Mouse (Mus musculus) kidney, embryonic 14.5 days (tissue): Measurements from ENCODE around the gene Mmp15. TPM values are rescaled to one million over a fixed set of nuclear protein-coding genes. Genes with fewer than 3 reads are reported as not detected.

ENCODE experiments used
- polyA plus RNA-seq: library from polyadenylated mRNA; unstranded; fragments of >200 nt; fragmentation: Nextera tagmentation; extraction: Ambion mirVana; gene quantifications from 2 replicates; pipeline ENCODE4 v1.2.1, GENCODE M21; 2014

The Mmp15 gene
- polyA plus RNA-seq, 1 experiment from 2014 or later = 16.1 TPM

Other genes starting within 250 kb of the Mmp15 start
- 13.5 and 19.8 TPM in 2 replicates for gene Kifc3, start 149.5 kb upstream of the Mmp15 start, polyA plus RNA-seq
- gene Cngb1, start 45.7 kb upstream of the Mmp15 start, polyA plus RNA-seq = 0.60 and 1.2 TPM in 2 replicates
- 0.43 TPM in 1 of 2 replicates, not detected in the other for gene Tepp, start 41.7 kb upstream of the Mmp15 start, polyA plus RNA-seq
- 6.6 and 8.7 TPM in 2 replicates for gene Zfp319, start 20.3 kb upstream of the Mmp15 start, polyA plus RNA-seq
- 43.4 and 50.9 TPM in 2 replicates for gene Usb1, start 20.0 kb upstream of the Mmp15 start, polyA plus RNA-seq
- gene Cfap20, start 82.6 kb downstream of the Mmp15 start, polyA plus RNA-seq = 164 and 174 TPM in 2 replicates
- 20.7 and 25.3 TPM in 2 replicates for gene Csnk2a2, start 137.8 kb downstream of the Mmp15 start, polyA plus RNA-seq
- gene Ccdc113, start 181.8 kb downstream of the Mmp15 start, polyA plus RNA-seq = 0.70 and 1.0 TPM in 2 replicates
- gene Prss54, start 224.1 kb downstream of the Mmp15 start, polyA plus RNA-seq = not detected in 2 replicates